Mouse (Mus musculus) right cerebral cortex, postnatal 4 days (tissue): Measurements from ENCODE around the gene Ush2a.

ENCODE experiments used
- DNase-seq: peaks from one replicate; pipeline ENCODE4 v3.0.0-alpha.2; 2022

Ush2a gene

GRCm38 (mm10) chr1:188674640-188675510 is 413.1 kb downstream of the Ush2a start:
- DNase-seq, result no peak

- DNase-seq, result no peak
Observed at GRCm38 (mm10) chr1:188675511-188675863, 413.7 kb downstream of the Ush2a start.

GRCm38 (mm10) chr1:188678189-188678588 is 416.4 kb downstream of the Ush2a start:
- DNase-seq, result no peak

GRCm38 (mm10) chr1:188686362-188686761 is 424.5 kb downstream of the Ush2a start:
- no peak for DNase-seq

GRCm38 (mm10) chr1:188696295-188696694 is 434.5 kb downstream of the Ush2a start:
- no peak for DNase-seq

GRCm38 (mm10) chr1:188708176-188708575 is 446.4 kb downstream of the Ush2a start:
- peak; percentile 22 for DNase-seq

GRCm38 (mm10) chr1:188708694-188709093 is 446.9 kb downstream of the Ush2a start:
- no peak for DNase-seq

GRCm38 (mm10) chr1:188714131-188714530 is 452.3 kb downstream of the Ush2a start:
- DNase-seq, result peak; percentile 6

- DNase-seq, result no peak
Observed at GRCm38 (mm10) chr1:188714941-188715340, 453.1 kb downstream of the Ush2a start.

- DNase-seq, result no peak
Observed at GRCm38 (mm10) chr1:188716886-188717285, 455.1 kb downstream of the Ush2a start.

GRCm38 (mm10) chr1:188725122-188725995 is 463.5 kb downstream of the Ush2a start:
- no peak for DNase-seq

GRCm38 (mm10) chr1:188726937-188727336 is 465.1 kb downstream of the Ush2a start:
- no peak for DNase-seq

- no peak for DNase-seq
Observed at GRCm38 (mm10) chr1:188728625-188729024, 466.8 kb downstream of the Ush2a start.

- no peak for DNase-seq
Observed at GRCm38 (mm10) chr1:188729179-188729578, 467.4 kb downstream of the Ush2a start.

GRCm38 (mm10) chr1:188734741-188735266 is 473.0 kb downstream of the Ush2a start:
- DNase-seq, result no peak

GRCm38 (mm10) chr1:188742971-188743370 is 481.1 kb downstream of the Ush2a start:
- no peak for DNase-seq

- no peak for DNase-seq
Observed at GRCm38 (mm10) chr1:188755031-188755430, 493.2 kb downstream of the Ush2a start.

- DNase-seq, result no peak
Observed at GRCm38 (mm10) chr1:188760515-188760914, 498.7 kb downstream of the Ush2a start.

GRCm38 (mm10) chr1:188762463-188762862 is 500.6 kb downstream of the Ush2a start:
- no peak for DNase-seq

- DNase-seq, result no peak
Observed at GRCm38 (mm10) chr1:188763761-188764160, 501.9 kb downstream of the Ush2a start.

- no peak for DNase-seq
Observed at GRCm38 (mm10) chr1:188770828-188771227, 509.0 kb downstream of the Ush2a start.

GRCm38 (mm10) chr1:188772516-188773229 is 510.9 kb downstream of the Ush2a start:
- no peak for DNase-seq

- DNase-seq, result no peak
Observed at GRCm38 (mm10) chr1:188773631-188774030, 511.8 kb downstream of the Ush2a start.
